Mouse (Mus musculus) G1E (cell line): ENCODE data around the gene Cmya5. TPM values are rescaled to one million over a fixed set of nuclear protein-coding genes. Genes with fewer than 3 reads are reported as not detected.

Source experiments
- ATAC-seq: 2 replicates; pipeline ENCODE4 v1.8.0; 2016; ENCODE audit warnings: mild to moderate bottlenecking; ENCODE audit not compliant: insufficient number of reproducible peaks, poor library complexity, low FRiP score, severe bottlenecking; ENCODE audit errors: extremely low read depth
- DNase-seq: peaks from one replicate; pipeline ENCODE4 v3.0.0; 2012; ENCODE audit warnings: low spot score
- H3K27me3 ChIP-seq: 2 replicates; pipeline ENCODE4 v1.6.1; 2012; ENCODE audit warnings: mild to moderate bottlenecking, low read length, inconsistent platforms; ENCODE audit not compliant: insufficient read depth
- H3K36me3 ChIP-seq: replicated peaks from 2 replicates; pipeline ENCODE3; 2012; ENCODE audit warnings: mild to moderate bottlenecking, inconsistent platforms
- H3K4me1 ChIP-seq: 2 replicates; pipeline ENCODE4 v1.6.1; 2012; ENCODE audit warnings: low read depth, low read length, inconsistent platforms, mixed read lengths; ENCODE audit not compliant: insufficient read depth
- H3K4me3 ChIP-seq: 2 replicates; pipeline ENCODE4 v1.5.1; 2012; ENCODE audit warnings: low read depth, mild to moderate bottlenecking, inconsistent platforms, low read length, moderate library complexity, mixed read lengths
- H3K9me3 ChIP-seq: replicated peaks from 2 replicates; pipeline ENCODE4 v1.6.1; 2012; ENCODE audit warnings: inconsistent platforms
- CTCF ChIP-seq: IDR thresholded peaks from 2 replicates; pipeline ENCODE4 v1.5.1; 2012; ENCODE audit warnings: low read depth, low read length, inconsistent platforms, mixed read lengths
- GATA1 ChIP-seq: IDR thresholded peaks from 2 replicates; pipeline ENCODE4 v1.6.1; 2012; ENCODE audit warnings: borderline replicate concordance, low read length, inconsistent platforms, mixed read lengths
- GATA2 ChIP-seq: IDR thresholded peaks from 2 replicates; pipeline ENCODE4 v1.6.1; 2012; ENCODE audit warnings: low read depth, low read length, inconsistent platforms, borderline replicate concordance
- POLR2AphosphoS5 ChIP-seq: IDR thresholded peaks from 2 replicates; pipeline ENCODE4 v1.6.1; 2012; ENCODE audit warnings: low read depth, low read length, inconsistent platforms; ENCODE audit not compliant: insufficient replicate concordance
- TAL1 ChIP-seq: conservative IDR thresholded peaks from 2 replicates; pipeline ENCODE4 v1.6.1; 2012; ENCODE audit warnings: low read depth, low read length, inconsistent platforms, mixed read lengths
- polyA plus RNA-seq: library from polyadenylated mRNA; stranded (reverse); fragments of >175 nt; gene quantifications from 2 replicates; pipeline ENCODE4 v1.2.3, GENCODE M21; 2012
- total RNA-seq, 2 experiments: library from RNA; stranded (forward) in 1 of 2; stranded (reverse) in 1 of 2; fragments of 200-1000 nt in 1 of 2; fragments of >200 nt in 1 of 2; fragmentation: Nextera tagmentation in 1 of 2; gene quantifications; 2 replicates each; pipeline ENCODE4 v1.2.3; 2014 to 2017

Gene Cmya5
- total and polyA plus RNA-seq, 3 experiments, result 0.11 TPM; not detected in 2

- Histone ChIP-seq H3K27me3 (no peaks in the 10 kb centered on the region), H3K36me3 (peaks cover 67% of the 10 kb centered on the region), H3K9me3 (no peaks in the 10 kb centered on the region), H3K4me1 (no peaks in the 10 kb centered on the region), H3K4me3 (no peak overlapping the region)
- no peak for DNase-seq
- TF ChIP-seq POLR2AphosphoS5, result no peak
- TF ChIP-seq GATA2, result no peak
- TF ChIP-seq TAL1, result no peak
- no peak for TF ChIP-seq CTCF
- no peak for TF ChIP-seq GATA1
- ATAC-seq, result no peak
These were observed 8.8 kb upstream of the Cmya5 start for GRCm38 (mm10) chr13:93153280-93153679.

- Histone ChIP-seq H3K4me3 (no peak overlapping the region), H3K4me1 (no peaks in the 10 kb centered on the region), H3K36me3 (peaks cover 30% of the 10 kb centered on the region), H3K27me3 (peaks cover 7% of the 10 kb centered on the region; the same call in 1 of the 2 replicates), H3K9me3 (no peaks in the 10 kb centered on the region)
- ATAC-seq (no peak), DNase-seq (no peak)
- TF ChIP-seq CTCF (no peak), GATA1 (no peak), GATA2 (no peak), POLR2AphosphoS5 (no peak), TAL1 (no peak)
These were observed 673 bp downstream of the Cmya5 start for GRCm38 (mm10) chr13:93143819-93144283.

GRCm38 (mm10) chr13:93141184-93141583 lies 3.3 kb downstream of the Cmya5 start:
- peaks cover 23% of the 10 kb centered on the region for H3K36me3 ChIP-seq
- H3K27me3 ChIP-seq, result peaks cover 13% of the 10 kb centered on the region; the same call in 1 of the 2 replicates
- no peaks in the 10 kb centered on the region for H3K4me1 ChIP-seq
- no peak for ATAC-seq
- H3K4me3 ChIP-seq, result no peak overlapping the region
- TF ChIP-seq TAL1 (no peak), POLR2AphosphoS5 (no peak), GATA2 (no peak), CTCF (no peak), GATA1 (no peak)
- DNase-seq, result no peak
- H3K9me3 ChIP-seq, result no peaks in the 10 kb centered on the region

- Histone ChIP-seq H3K9me3 (no peaks in the 10 kb centered on the region), H3K36me3 (peaks cover under 1% of the 10 kb centered on the region), H3K4me3 (no peak overlapping the region), H3K27me3 (peaks cover 13% of the 10 kb centered on the region; the same call in 1 of the 2 replicates), H3K4me1 (no peaks in the 10 kb centered on the region)
- TF ChIP-seq CTCF, result no peak
- no peak for TF ChIP-seq TAL1
- no peak for TF ChIP-seq POLR2AphosphoS5
- TF ChIP-seq GATA2, result no peak
- no peak for TF ChIP-seq GATA1
- ATAC-seq, result no peak
- DNase-seq, result no peak
These were observed 6.5 kb downstream of the Cmya5 start for GRCm38 (mm10) chr13:93138059-93138458.

- DNase-seq (no peak), ATAC-seq (no peak)
- H3K4me3 ChIP-seq, result no peak overlapping the region
- no peak for TF ChIP-seq POLR2AphosphoS5
- no peak for TF ChIP-seq CTCF
- no peak for TF ChIP-seq GATA1
- no peak for TF ChIP-seq GATA2
- no peak for TF ChIP-seq TAL1
- H3K27me3 ChIP-seq, result peaks cover 13% of the 10 kb centered on the region; the same call in 1 of the 2 replicates
- H3K9me3 ChIP-seq, result no peaks in the 10 kb centered on the region
- no peaks in the 10 kb centered on the region for H3K36me3 ChIP-seq
- no peaks in the 10 kb centered on the region for H3K4me1 ChIP-seq
These were observed 7.4 kb downstream of the Cmya5 start for GRCm38 (mm10) chr13:93137098-93137497.

GRCm38 (mm10) chr13:93136251-93136650 lies 8.3 kb downstream of the Cmya5 start:
- no peaks in the 10 kb centered on the region for H3K4me1 ChIP-seq
- no peak overlapping the region for H3K4me3 ChIP-seq
- ATAC-seq (no peak), DNase-seq (no peak)
- H3K27me3 ChIP-seq, result peaks cover 11% of the 10 kb centered on the region; the same call in 1 of the 2 replicates
- no peaks in the 10 kb centered on the region for H3K36me3 ChIP-seq
- H3K9me3 ChIP-seq, result no peaks in the 10 kb centered on the region
- no peak for TF ChIP-seq POLR2AphosphoS5
- TF ChIP-seq GATA1, result no peak
- no peak for TF ChIP-seq GATA2
- no peak for TF ChIP-seq TAL1
- TF ChIP-seq CTCF, result no peak
